Mouse (Mus musculus) embryonic facial prominence, embryonic 14.5 days (tissue): ENCODE data around the gene Aoc2. TPM values are rescaled to one million over a fixed set of nuclear protein-coding genes. Genes with fewer than 3 reads are reported as not detected.

Source experiments
- ATAC-seq: fragments of 200-750 bp; cut with Nextera tagmentation; 2 replicates; pipeline ENCODE4 v1.8.0; 2017; ENCODE audit warnings: low read depth, moderate number of reproducible peaks, moderate TSS enrichment
- DNase-seq: peaks from one replicate; pipeline ENCODE4 v3.0.0-alpha.2; 2015; ENCODE audit warnings: low spot score
- H3K27ac ChIP-seq: fragments of 300-500 bp; sonication (generic); replicated peaks from 2 replicates; pipeline ENCODE4 v1.5.1; 2014; ENCODE audit warnings: low read depth, mild to moderate bottlenecking, low read length, moderate library complexity
- H3K27me3 ChIP-seq: fragments of 300-500 bp; sonication (generic); replicated peaks from 2 replicates; pipeline ENCODE4 v1.6.1; 2014; ENCODE audit warnings: low read length; ENCODE audit not compliant: control insufficient read depth, insufficient read depth
- H3K36me3 ChIP-seq: fragments of 300-500 bp; sonication (generic); 2 replicates; pipeline ENCODE4 v1.6.1; 2014; ENCODE audit warnings: low read length, mixed read lengths; ENCODE audit not compliant: control insufficient read depth, insufficient read depth
- H3K4me1 ChIP-seq: fragments of 300-500 bp; sonication (generic); 2 replicates; pipeline ENCODE4 v1.6.1; 2014; ENCODE audit warnings: antibody characterized with exemption, low read length; ENCODE audit not compliant: control insufficient read depth, insufficient read depth
- H3K4me2 ChIP-seq: fragments of 300-500 bp; sonication (generic); 2 replicates; pipeline ENCODE4 v1.6.1; 2014; ENCODE audit warnings: low read depth, mild to moderate bottlenecking, low read length, moderate library complexity, mixed read lengths
- H3K4me3 ChIP-seq: fragments of 300-500 bp; sonication (generic); 2 replicates; pipeline ENCODE4 v1.5.1; 2014; ENCODE audit warnings: low read depth, mild to moderate bottlenecking, low read length
- H3K9ac ChIP-seq: fragments of 300-500 bp; sonication (generic); 2 replicates; pipeline ENCODE4 v1.6.1; 2014; ENCODE audit warnings: low read depth, mild to moderate bottlenecking, low read length, moderate library complexity, mixed read lengths
- H3K9me3 ChIP-seq: fragments of 300-500 bp; sonication (generic); 2 replicates; pipeline ENCODE4 v1.6.1; 2016; ENCODE audit warnings: low read length; ENCODE audit not compliant: control insufficient read depth
- WGBS: fragments of 180-500 bp; shearing (Covaris S2); extraction: QIAGEN DNeasy Blood & Tissue Kit; methylation state at CpG from one replicate; pipeline ENCODE4 v1.1.7; 2014; 5-methylcytosine and 5-hydroxymethylcytosine counted together
- polyA plus RNA-seq: library from polyadenylated mRNA; unstranded; fragments of >200 nt; fragmentation: Nextera tagmentation; extraction: Ambion mirVana; gene quantifications from 2 replicates; pipeline ENCODE4 v1.2.1, GENCODE M21; 2014

The Aoc2 gene
- polyA plus RNA-seq, 1 experiment from 2014 or later, result 0.82 TPM

GRCm38 (mm10) chr11:101282896-101283295, 42.0 kb upstream of the Aoc2 start:
- no peak for ATAC-seq
- no peak for DNase-seq
- Histone ChIP-seq H3K4me3 (no peak overlapping the region), H3K27ac (no peak overlapping the region), H3K9me3 (no peaks in the 10 kb centered on the region), H3K4me2 (no peak overlapping the region), H3K9ac (no peak overlapping the region), H3K36me3 (peaks cover 9% of the 10 kb centered on the region; the same call in 1 of the 2 replicates), H3K27me3 (peaks cover 5% of the 10 kb centered on the region; the same call in 1 of the 2 replicates), H3K4me1 (peaks cover 3% of the 10 kb centered on the region)
- WGBS, result 45% methylated on average over 5 of the region's 5 CpGs

GRCm38 (mm10) chr11:101283805-101284204, 41.1 kb upstream of the Aoc2 start:
- no peak overlapping the region for H3K27ac ChIP-seq
- 61% methylated on average over 4 of the region's 4 CpGs for WGBS
- H3K27me3 ChIP-seq, result peaks cover 5% of the 10 kb centered on the region; the same call in 1 of the 2 replicates
- H3K4me3 ChIP-seq, result no peak overlapping the region
- H3K4me1 ChIP-seq, result no peaks in the 10 kb centered on the region
- ATAC-seq (no peak), DNase-seq (no peak)
- no peak overlapping the region for H3K9ac ChIP-seq
- peaks cover 18% of the 10 kb centered on the region for H3K36me3 ChIP-seq
- no peaks in the 10 kb centered on the region for H3K9me3 ChIP-seq
- no peak overlapping the region for H3K4me2 ChIP-seq

GRCm38 (mm10) chr11:101287306-101287705, 37.6 kb upstream of the Aoc2 start:
- Histone ChIP-seq H3K27me3 (no peaks in the 10 kb centered on the region), H3K36me3 (peaks cover 50% of the 10 kb centered on the region), H3K9me3 (no peaks in the 10 kb centered on the region), H3K27ac (no peak overlapping the region), H3K4me3 (no peak overlapping the region), H3K4me1 (no peaks in the 10 kb centered on the region), H3K9ac (no peak overlapping the region), H3K4me2 (no peak overlapping the region)
- DNase-seq, result no peak
- WGBS, result 84% methylated on average over 9 of the region's 9 CpGs
- ATAC-seq, result no peak

- no peaks in the 10 kb centered on the region for H3K4me1 ChIP-seq
- no peak for ATAC-seq
- H3K9ac ChIP-seq, result no peak overlapping the region
- H3K27me3 ChIP-seq, result no peaks in the 10 kb centered on the region
- DNase-seq, result no peak
- H3K36me3 ChIP-seq, result peaks cover 87% of the 10 kb centered on the region
- H3K4me2 ChIP-seq, result no peak overlapping the region
- H3K9me3 ChIP-seq, result no peaks in the 10 kb centered on the region
- H3K27ac ChIP-seq, result no peak overlapping the region
- 95% methylated on average over 8 of the region's 8 CpGs for WGBS
- H3K4me3 ChIP-seq, result no peak overlapping the region
Observed at GRCm38 (mm10) chr11:101291231-101291630, 33.6 kb upstream of the Aoc2 start.

- Histone ChIP-seq H3K4me3 (no peak overlapping the region), H3K36me3 (peaks cover 82% of the 10 kb centered on the region), H3K4me1 (no peaks in the 10 kb centered on the region), H3K9me3 (no peaks in the 10 kb centered on the region), H3K27me3 (no peaks in the 10 kb centered on the region), H3K27ac (no peak overlapping the region), H3K4me2 (no peak overlapping the region), H3K9ac (no peak overlapping the region)
- DNase-seq (no peak), ATAC-seq (no peak)
- 95% methylated on average over 8 of the region's 8 CpGs for WGBS
Observed at GRCm38 (mm10) chr11:101295191-101295590, 29.7 kb upstream of the Aoc2 start.

GRCm38 (mm10) chr11:101300881-101301280, 24.0 kb upstream of the Aoc2 start:
- Histone ChIP-seq H3K4me1 (peaks cover 10% of the 10 kb centered on the region), H3K4me2 (peak overlapping the region; percentile 92), H3K27ac (no peak overlapping the region), H3K27me3 (no peaks in the 10 kb centered on the region), H3K36me3 (peaks cover 29% of the 10 kb centered on the region), H3K9ac (peak overlapping the region; percentile 87; the same call in 1 of the 2 replicates), H3K4me3 (peak overlapping the region; percentile 82), H3K9me3 (no peaks in the 10 kb centered on the region)
- ATAC-seq, result no peak
- 63% methylated on average over 7 of the region's 7 CpGs for WGBS
- no peak for DNase-seq

GRCm38 (mm10) chr11:101301299-101302003, 23.4 kb upstream of the Aoc2 start:
- H3K9me3 ChIP-seq, result no peaks in the 10 kb centered on the region

GRCm38 (mm10) chr11:101302004-101302798, 22.7 kb upstream of the Aoc2 start, which contains the start of gene Becn1:
Becn1 (minus strand) TSS chr11:101302286.
- WGBS, result 7% methylated on average over 30 of the region's 39 CpGs
- H3K27me3 ChIP-seq, result no peaks in the 10 kb centered on the region
- ATAC-seq (peak; percentile 95), DNase-seq (peak; percentile 98)
- no peaks in the 10 kb centered on the region for H3K9me3 ChIP-seq
- peak within 1 kb of the TSS; percentile 92 for H3K4me2 ChIP-seq
- H3K36me3 ChIP-seq, result peaks cover 22% of the 10 kb centered on the region
- peak within 1 kb of the TSS; percentile 87 for H3K9ac ChIP-seq
- peak within 1 kb of the TSS; percentile 82 for H3K4me3 ChIP-seq
- H3K4me1 ChIP-seq, result peaks cover 10% of the 10 kb centered on the region
- H3K27ac ChIP-seq, result peak within 1 kb of the TSS; percentile 52; the same call in 1 of the 2 replicates

More at GRCm38 (mm10) chr11:101301299-101302003, 23.4 kb upstream of the Aoc2 start:
- peaks cover 25% of the 10 kb centered on the region for H3K36me3 ChIP-seq
- H3K27me3 ChIP-seq, result no peaks in the 10 kb centered on the region
- peak overlapping the region; percentile 87 for H3K9ac ChIP-seq
- H3K27ac ChIP-seq, result peak overlapping the region; percentile 52; the same call in 1 of the 2 replicates
- WGBS, result 14% methylated on average over 24 of the region's 26 CpGs
- H3K4me2 ChIP-seq, result peak overlapping the region; percentile 92
- ATAC-seq (no peak; the same call in 1 of the 2 replicates), DNase-seq (no peak)
- H3K4me1 ChIP-seq, result peaks cover 10% of the 10 kb centered on the region
- peak overlapping the region; percentile 82 for H3K4me3 ChIP-seq
